Comparison of ENCODE assay signal across 12 mouse cellular contexts in the genomic region with DNA sequence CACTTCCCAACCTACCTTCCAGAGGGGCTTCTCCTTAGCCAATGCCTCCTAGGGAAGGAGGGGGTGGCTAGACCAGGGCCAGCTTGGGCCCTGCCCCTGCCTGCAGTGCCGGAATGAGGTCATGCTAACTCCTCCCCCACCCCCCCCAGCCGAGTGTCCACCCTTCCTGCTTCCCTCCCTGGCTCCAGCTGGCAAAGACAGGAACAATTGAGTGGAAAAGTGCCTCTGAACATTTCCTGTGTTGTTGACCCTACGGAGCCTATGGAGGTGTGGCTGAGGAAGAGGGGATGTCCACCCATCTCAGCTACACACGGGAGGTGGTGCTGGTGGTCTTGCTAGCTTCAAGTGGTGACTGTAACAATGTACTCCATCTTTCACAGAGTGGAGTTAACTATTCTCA. TPM values are rescaled to one million over a fixed set of nuclear protein-coding genes. Genes with fewer than 3 reads are reported as not detected.
DNase-seq lines count a peak whose midpoint lies in the region; ATAC-seq lines count a peak whose summit lies in the region.
"Had no signal": no experiment of that assay in that cellular context is flagged by ENCODE, and none has a peak within 500 bp of the region (broad histone marks: within the 10 kb centered on the region; RNA-seq: fewer than 3 reads in every experiment).

No protein-coding gene starts in this region.

- H3K9ac ChIP-seq in kidney, embryonic 15.5 days = no peak overlapping the region
- no peak overlapping the region for H3K9ac ChIP-seq in heart, embryonic 16.5 days (ENCODE audit: low read length)
- H3K9ac ChIP-seq: forebrain, postnatal 0 days; stomach, embryonic 15.5 days had no signal

- no peak; the same call in 1 of the 2 replicates for ATAC-seq in kidney, embryonic 15.5 days (replicated peaks; ENCODE audit: low FRiP score)
- ATAC-seq in heart, embryonic 16.5 days (replicated peaks; ENCODE audit: extremely low read depth, insufficient read depth, low FRiP score) = peak; percentile 56
- ATAC-seq: forebrain, postnatal 0 days; hindbrain, embryonic 16.5 days had no signal

- 31% methylated on average over 4 of the region's 4 CpGs for WGBS in kidney, embryonic 15.5 days
- 22% methylated on average over 4 of the region's 4 CpGs for WGBS in heart, embryonic 16.5 days

- no peaks in the 10 kb centered on the region for H3K9me3 ChIP-seq in kidney, embryonic 15.5 days (replicated peaks)
- no peaks in the 10 kb centered on the region for H3K9me3 ChIP-seq in heart, embryonic 16.5 days (replicated peaks; ENCODE audit: control insufficient read depth, low read length)
- H3K9me3 ChIP-seq: stomach, embryonic 15.5 days had no signal

- H3K4me1 ChIP-seq in kidney, embryonic 15.5 days = peaks cover 34% of the 10 kb centered on the region
- H3K4me1 ChIP-seq in heart, embryonic 16.5 days (ENCODE audit: control insufficient read depth, insufficient read depth, low read length) = peaks cover 13% of the 10 kb centered on the region

- H3K4me3 ChIP-seq in kidney, embryonic 15.5 days (replicated peaks) = no peak overlapping the region
- H3K4me3 ChIP-seq in heart, embryonic 16.5 days (ENCODE audit: low read length) = no peak overlapping the region
- H3K4me3 ChIP-seq: stomach, embryonic 15.5 days had no signal

- no peaks in the 10 kb centered on the region for H3K36me3 ChIP-seq in kidney, embryonic 15.5 days
- H3K36me3 ChIP-seq in heart, embryonic 16.5 days (ENCODE audit: control insufficient read depth, insufficient read depth) = no peaks in the 10 kb centered on the region
- H3K36me3 ChIP-seq: stomach, embryonic 15.5 days had no signal

- H3K27ac ChIP-seq in kidney, embryonic 15.5 days = no peak overlapping the region
- no peak overlapping the region for H3K27ac ChIP-seq in heart, embryonic 16.5 days (ENCODE audit: low read length)
- H3K27ac ChIP-seq: macrophage; stomach, embryonic 15.5 days had no signal

- H3K27me3 ChIP-seq in kidney, embryonic 15.5 days = peaks cover 3% of the 10 kb centered on the region; the same call in 1 of the 2 replicates
- H3K27me3 ChIP-seq in heart, embryonic 16.5 days (ENCODE audit: control insufficient read depth, insufficient read depth, low read length) = no peaks in the 10 kb centered on the region
- H3K27me3 ChIP-seq: stomach, embryonic 15.5 days had no signal

- DNase-seq in adrenal gland, postnatal 14 days = peak; percentile 47
- no peak for DNase-seq in adrenal gland, adult (ENCODE audit: inconsistent age in 2 of 2, low spot score in 1 of 2)
- DNase-seq in kidney, postnatal 14 days = peak; percentile 49
- peak; percentile 57 for DNase-seq in lung, postnatal 36 days
- DNase-seq in T-cell, adult 2 months (ENCODE audit: low spot score) = no peak
- no peak for DNase-seq in layer of hippocampus, postnatal 14 days (ENCODE audit: low spot score in 2 of 2)
- DNase-seq: forebrain, postnatal 0 days had no signal

- no peak overlapping the region for H3K4me2 ChIP-seq in kidney, embryonic 15.5 days
- no peak overlapping the region for H3K4me2 ChIP-seq in heart, embryonic 16.5 days (ENCODE audit: low read depth, low read length)
- H3K4me2 ChIP-seq: stomach, embryonic 15.5 days had no signal

RNA-seq across cellular contexts. Expression of a gene that starts 37.5 kb away (rescaled TPM):
- 15.4 and 21.6 TPM in 2 replicates for total RNA-seq in adrenal gland, postnatal 14 days (2021)
- 6.9 and 8.4 TPM in 2 replicates for polyA plus RNA-seq in kidney, embryonic 15.5 days (2015; fragmentation: Nextera tagmentation; extraction: Ambion mirVana)
- 12.3 and 14.0 TPM in 2 replicates for polyA plus RNA-seq in heart, embryonic 16.5 days (2015; fragmentation: Nextera tagmentation; extraction: Ambion mirVana)
- 10 to 100 TPM; 48.6 to 51.9 TPM for total RNA-seq in layer of hippocampus, postnatal 14 days (2021)
- polyA plus RNA-seq: macrophage had no signal

Comparison
In these comparisons a context has a peak if more than half of its experiments do, and no peak if none do; other contexts are left out.
1. DNase-seq: peak in adrenal gland, postnatal 14 days (single experiment), kidney, postnatal 14 days (single experiment) and lung, postnatal 36 days (single experiment); none in adrenal gland, adult (0 of 2), T-cell, adult 2 months (single experiment) and layer of hippocampus, postnatal 14 days (0 of 2).